In genomic region chr11:109649975-109650701, GRCm38 (mm10) we compare ENCODE assay signal across 8 mouse cellular contexts. TPM values are rescaled to one million over a fixed set of nuclear protein-coding genes. Genes with fewer than 3 reads are reported as not detected.
DNase-seq lines count a peak whose midpoint lies in the region; ATAC-seq lines count a peak whose summit lies in the region.

No protein-coding gene starts in this region.

- DNase-seq in adrenal gland, adult (ENCODE audit: inconsistent age in 2 of 2, low spot score in 1 of 2): peak; percentile 90 to 93
- peak; percentile 83 for DNase-seq in embryo, embryonic 11 days
- DNase-seq in gastrocnemius, postnatal 36 days: peak; percentile 62 to 64
- peak; percentile 86 to 87 for DNase-seq in left cerebral cortex, postnatal 36 days (ENCODE audit: low spot score in 2 of 2)
- peak; percentile 78 for DNase-seq in midbrain, embryonic 10.5 days (ENCODE audit: low spot score)
- DNase-seq in right cerebral cortex, postnatal 4 days: peak; percentile 73
- DNase-seq in yolk sac, embryonic 10.5 days (ENCODE audit: low spot score): peak; percentile 71

- no peaks in the 10 kb centered on the region for H3K9me3 ChIP-seq in intestine, embryonic 16.5 days (ENCODE audit: control insufficient read depth, low read length)
- H3K9me3 ChIP-seq in midbrain, embryonic 10.5 days (replicated peaks): no peaks in the 10 kb centered on the region

- peak overlapping the region; percentile 94 for H3K4me2 ChIP-seq in intestine, embryonic 16.5 days (ENCODE audit: low read depth, low read length)

- H3K4me3 ChIP-seq in intestine, embryonic 16.5 days (ENCODE audit: low read length): peak overlapping the region; percentile 67
- peak overlapping the region; percentile 97 for H3K4me3 ChIP-seq in midbrain, embryonic 10.5 days

- no peaks in the 10 kb centered on the region; the same call in 1 of the 2 replicates for H3K36me3 ChIP-seq in intestine, embryonic 16.5 days (ENCODE audit: control insufficient read depth, insufficient read depth, low read length)
- peaks cover 21% of the 10 kb centered on the region for H3K36me3 ChIP-seq in midbrain, embryonic 10.5 days

- 3% methylated on average over 31 of the region's 31 CpGs for WGBS in intestine, embryonic 16.5 days
- whole genome bisulfite sequencing in midbrain, embryonic 10.5 days: 1% methylated on average over 31 of the region's 31 CpGs

- H3K4me1 ChIP-seq in intestine, embryonic 16.5 days (ENCODE audit: control insufficient read depth, insufficient read depth, low read length): peaks cover 28% of the 10 kb centered on the region
- peaks cover 42% of the 10 kb centered on the region for H3K4me1 ChIP-seq in midbrain, embryonic 10.5 days

- no peaks in the 10 kb centered on the region for H3K27me3 ChIP-seq in intestine, embryonic 16.5 days (replicated peaks; ENCODE audit: control insufficient read depth, insufficient read depth, low read length)
- H3K27me3 ChIP-seq in midbrain, embryonic 10.5 days (ENCODE audit: low read depth, poor library complexity, severe bottlenecking): 0 out of 2 replicates have a peak, but pooled peaks cover 9% of the 10 kb centered on the region

- H3K27ac ChIP-seq in intestine, embryonic 16.5 days (ENCODE audit: low read length): peak overlapping the region; percentile 96
- H3K27ac ChIP-seq in midbrain, embryonic 10.5 days (replicated peaks): peak overlapping the region; percentile 99

- H3K9ac ChIP-seq in intestine, embryonic 16.5 days (ENCODE audit: low read depth, low read length): peak overlapping the region; percentile 97

- peak; percentile 67 for ATAC-seq in intestine, embryonic 16.5 days

- intact Hi-C loops in gastrocnemius, postnatal 36 days (cut with DNase I): no loop called here
- intact Hi-C loops in left cerebral cortex, postnatal 36 days (cut with DNase I): loop anchor here (5.0 to 10.0 kb wide), 2 partner anchors 38 to 625 kb away; partner anchors contain the start of gene Wipi1

RNA-seq across cellular contexts. Expression of gene Prkar1a, which starts 0.9 kb away (rescaled TPM):
- 100 to 1,000 TPM; 115 TPM for total RNA-seq in gastrocnemius, postnatal 36 days (2021)
- polyA plus RNA-seq in intestine, embryonic 16.5 days (2015; fragmentation: Nextera tagmentation; extraction: Ambion mirVana): 250 and 256 TPM in 2 replicates
- total RNA-seq in left cerebral cortex, postnatal 36 days (2021): 100 to 1,000 TPM; 563 to 569 TPM
- 309 and 361 TPM in 2 replicates for polyA plus RNA-seq in midbrain, embryonic 10.5 days (2016; fragmentation: Nextera tagmentation; extraction: Ambion mirVana)

RNA-seq across cellular contexts. Expression of gene Wipi1, which starts 38.4 kb away (rescaled TPM):
- total RNA-seq in gastrocnemius, postnatal 36 days (2021): 10 to 100 TPM; 55.6 to 58.9 TPM
- polyA plus RNA-seq in intestine, embryonic 16.5 days (2015; fragmentation: Nextera tagmentation; extraction: Ambion mirVana): 27.3 and 27.5 TPM in 2 replicates
- 10 to 100 TPM; 22.3 to 22.7 TPM for total RNA-seq in left cerebral cortex, postnatal 36 days (2021)
- polyA plus RNA-seq in midbrain, embryonic 10.5 days (2016; fragmentation: Nextera tagmentation; extraction: Ambion mirVana): 17.9 and 19.4 TPM in 2 replicates

Comparison
In these comparisons a context has a peak if more than half of its experiments do, and no peak if none do; other contexts are left out.
1. Peak in every context shown above with its lines: DNase-seq, ATAC-seq, H3K4me3 ChIP-seq and H3K27ac ChIP-seq.
2. RNA of gene Prkar1a, which starts 0.9 kb away (total RNA-seq): 563 to 569 TPM in left cerebral cortex, postnatal 36 days; 115 TPM in gastrocnemius, postnatal 36 days; every median in the first group is over 4 times any median in the second.